Mouse (Mus musculus) heart, postnatal 0 days (tissue): ENCODE results near the gene Arpp21.

Experiments used
- CTCF ChIP-seq: IDR thresholded peaks from 2 replicates; pipeline ENCODE4 v1.5.1; 2016; ENCODE audit warnings: antibody characterized with exemption, control low read depth, low read depth
- EP300 ChIP-seq: IDR thresholded peaks from 2 replicates; pipeline ENCODE4 v1.6.1; 2016; ENCODE audit warnings: antibody characterized with exemption, low read depth

DNA sequence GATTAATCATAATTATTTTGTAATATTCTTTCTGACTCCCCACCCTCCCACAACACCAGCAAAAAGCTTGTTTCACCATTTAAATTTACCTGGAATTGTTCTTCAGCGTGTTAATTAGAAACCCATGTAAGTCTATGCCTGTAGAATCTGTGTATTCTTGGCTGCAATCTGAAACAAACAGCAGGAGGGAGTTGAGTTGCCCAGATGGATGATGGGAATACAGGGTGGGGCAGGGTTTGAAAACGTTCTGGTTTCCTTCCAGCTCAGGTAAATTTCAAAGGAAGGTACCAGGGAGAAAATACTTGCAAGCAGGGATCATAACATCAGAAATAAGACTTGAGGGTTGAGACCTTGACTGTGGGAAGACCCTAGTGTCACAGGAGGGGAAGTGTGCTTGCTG, 58.2 kb downstream of the Arpp21 start:
- TF ChIP-seq CTCF = no peak
- TF ChIP-seq EP300 = no peak
